Mouse (Mus musculus): ENCODE results near the gene Fam110a. TPM values are rescaled to one million over a fixed set of nuclear protein-coding genes. Genes with fewer than 3 reads are reported as not detected.

The Fam110a gene
- polyA plus RNA-seq, 1 experiment from 2014 or later = 10.3 TPM

DNA sequence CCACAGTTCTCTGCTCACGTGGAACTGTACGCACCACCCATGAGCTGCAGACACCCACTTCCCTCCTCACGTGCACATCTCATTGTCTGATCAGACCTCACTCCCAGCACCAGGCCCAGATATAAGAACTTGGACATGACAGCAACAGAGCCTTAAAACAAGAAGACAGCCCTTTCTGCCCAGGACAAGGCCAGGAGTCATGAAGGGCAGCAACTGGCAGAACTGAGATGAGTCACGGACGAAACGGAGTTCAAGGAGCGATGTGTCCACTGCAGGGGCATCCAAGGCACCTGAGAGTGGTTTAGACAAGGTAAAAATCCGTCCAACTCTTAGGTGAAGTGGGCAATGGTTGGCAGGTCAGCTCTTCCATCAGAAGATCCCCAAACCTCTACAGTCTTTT is 26.4 kb downstream of the Fam110a start:
- Histone ChIP-seq H3K4me2 (no peak overlapping the region), H3K9ac (no peak overlapping the region), H3K27me3 (replicated peaks) (peaks cover 6% of the 10 kb centered on the region), H3K4me3 (no peak overlapping the region), H3K4me1 (replicated peaks) (peaks cover 13% of the 10 kb centered on the region), H3K9me3 (replicated peaks) (no peaks in the 10 kb centered on the region), H3K27ac (ENCODE audit: poor library complexity, severe bottlenecking) (no peak overlapping the region), H3K36me3 (no peaks in the 10 kb centered on the region)
- no peak for ATAC-seq (ENCODE audit: insufficient number of reproducible peaks, low FRiP score)
- WGBS = 83% methylated on average over 8 of the region's 8 CpGs

DNA sequence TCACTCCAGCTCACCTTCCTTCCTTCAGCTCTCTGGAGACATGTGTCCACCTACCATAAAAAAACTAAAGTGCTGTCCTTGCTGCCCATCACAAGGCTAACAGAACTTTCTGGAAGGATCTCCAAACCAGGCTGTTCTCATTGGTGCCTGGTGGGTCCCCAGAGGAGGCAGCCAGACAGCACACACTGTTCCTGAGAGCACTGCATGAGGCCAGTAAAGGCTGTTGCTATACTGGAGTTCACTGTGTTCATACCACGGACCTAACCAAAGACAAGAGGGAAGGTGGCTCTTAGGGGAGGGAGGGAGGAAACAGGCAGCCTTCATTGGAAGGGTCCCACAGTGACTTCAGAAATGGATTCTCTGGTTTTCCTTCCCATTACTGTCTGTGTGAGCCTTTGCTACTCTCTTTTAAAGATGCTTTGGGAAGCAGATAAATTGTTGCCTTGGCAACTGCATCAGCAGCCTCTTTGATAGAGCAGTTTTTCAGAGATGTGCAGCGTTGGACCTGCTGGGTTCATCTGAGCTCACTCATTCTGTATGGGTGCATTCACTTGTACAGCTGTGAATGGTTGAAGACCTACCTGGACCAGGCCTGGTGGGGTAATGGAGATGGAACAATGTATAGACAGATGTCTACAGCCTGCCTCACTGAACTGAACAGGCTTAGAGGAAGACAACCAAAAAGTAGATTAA is 30.8 kb downstream of the Fam110a start:
- 67% methylated on average over 2 of the region's 2 CpGs for WGBS
- H3K4me1 ChIP-seq (replicated peaks) = no peaks in the 10 kb centered on the region

DNA sequence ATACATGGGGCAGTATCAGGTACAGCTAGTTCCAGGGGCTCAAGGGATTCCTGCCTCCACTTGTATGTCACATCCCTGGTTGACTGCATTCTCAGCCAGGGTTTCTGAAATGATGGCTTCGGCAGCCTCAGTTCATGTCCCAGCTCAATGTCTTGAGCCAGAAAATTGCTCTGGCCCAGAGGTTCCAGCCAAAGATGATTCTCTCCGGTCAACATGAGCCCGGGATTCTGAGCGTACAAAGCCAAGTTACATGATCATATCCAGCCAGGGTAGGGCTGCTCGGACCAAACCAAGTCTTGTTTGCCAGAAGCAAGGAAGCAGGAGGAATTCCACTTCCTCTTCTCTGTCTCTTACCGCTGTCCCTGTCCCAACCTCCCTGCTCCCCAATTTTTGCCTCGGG is 31.7 kb downstream of the Fam110a start:
- H3K4me2 ChIP-seq = no peak overlapping the region
- H3K4me3 ChIP-seq = no peak overlapping the region
- H3K27ac ChIP-seq (ENCODE audit: poor library complexity, severe bottlenecking) = no peak overlapping the region
- 76% methylated on average over 7 of the region's 7 CpGs for WGBS
- H3K4me1 ChIP-seq (replicated peaks) = no peaks in the 10 kb centered on the region
- H3K9ac ChIP-seq = no peak overlapping the region
- H3K9me3 ChIP-seq (replicated peaks) = no peaks in the 10 kb centered on the region
- H3K27me3 ChIP-seq (replicated peaks) = peaks cover 37% of the 10 kb centered on the region
- no peaks in the 10 kb centered on the region for H3K36me3 ChIP-seq
- no peak for ATAC-seq (ENCODE audit: insufficient number of reproducible peaks, low FRiP score)

More for the DNA sequence above, 30.8 kb downstream of the Fam110a start:
- Histone ChIP-seq H3K4me2 (no peak overlapping the region), H3K9ac (no peak overlapping the region), H3K27me3 (replicated peaks) (peaks cover 29% of the 10 kb centered on the region), H3K36me3 (no peaks in the 10 kb centered on the region), H3K27ac (ENCODE audit: poor library complexity, severe bottlenecking) (no peak overlapping the region), H3K4me3 (no peak overlapping the region), H3K9me3 (replicated peaks) (no peaks in the 10 kb centered on the region)
- no peak for ATAC-seq (ENCODE audit: insufficient number of reproducible peaks, low FRiP score)

DNA sequence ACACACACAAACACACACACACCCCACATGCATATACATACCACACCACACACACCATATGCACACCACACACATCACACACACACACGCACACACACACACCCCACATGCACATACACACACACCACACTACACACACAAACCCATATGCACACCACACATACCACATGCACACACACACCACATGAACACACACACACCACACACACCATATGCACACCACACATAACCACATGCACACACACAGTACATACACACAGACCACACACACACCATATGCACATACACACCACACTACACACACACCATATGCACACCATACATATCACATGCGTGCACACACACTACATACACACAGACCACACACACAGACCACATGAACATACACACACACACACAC is 32.4 kb downstream of the Fam110a start:
- no peak for ATAC-seq (ENCODE audit: insufficient number of reproducible peaks, low FRiP score)
- WGBS = 73% methylated on average over 2 of the region's 2 CpGs
- H3K27me3 ChIP-seq (replicated peaks) = peaks cover 40% of the 10 kb centered on the region

DNA sequence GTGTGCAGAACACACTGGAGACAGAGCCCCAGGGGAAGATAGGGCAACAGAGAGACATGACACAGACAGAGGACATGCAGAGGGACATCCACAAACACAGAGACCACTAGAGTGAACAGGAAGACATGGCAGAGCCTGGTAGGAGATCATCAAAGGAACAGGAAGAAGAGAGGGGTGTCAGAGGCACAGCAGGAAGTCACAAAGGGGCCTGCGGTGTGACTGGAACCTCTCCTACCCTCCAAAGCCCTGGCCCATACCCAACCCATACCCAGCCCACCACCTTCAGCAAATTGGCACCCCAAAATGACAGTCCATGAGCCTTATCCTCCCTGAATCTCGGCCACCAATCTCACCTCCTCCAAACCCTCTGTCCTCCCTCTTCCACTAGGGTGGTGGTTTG is 35.9 kb downstream of the Fam110a start:
- H3K4me2 ChIP-seq = no peak overlapping the region
- WGBS = 55% methylated on average over 2 of the region's 2 CpGs
- no peak overlapping the region for H3K9ac ChIP-seq
- H3K27ac ChIP-seq (ENCODE audit: poor library complexity, severe bottlenecking) = no peak overlapping the region
- no peaks in the 10 kb centered on the region for H3K36me3 ChIP-seq
- H3K4me1 ChIP-seq (replicated peaks) = no peaks in the 10 kb centered on the region
- ATAC-seq (ENCODE audit: insufficient number of reproducible peaks, low FRiP score) = no peak
- H3K9me3 ChIP-seq (replicated peaks) = no peaks in the 10 kb centered on the region
- no peak overlapping the region for H3K4me3 ChIP-seq
- peaks cover 49% of the 10 kb centered on the region for H3K27me3 ChIP-seq (replicated peaks)

More for the DNA sequence above, 32.4 kb downstream of the Fam110a start:
- Histone ChIP-seq H3K27ac (ENCODE audit: poor library complexity, severe bottlenecking) (no peak overlapping the region), H3K4me1 (replicated peaks) (no peaks in the 10 kb centered on the region), H3K36me3 (no peaks in the 10 kb centered on the region), H3K9me3 (replicated peaks) (no peaks in the 10 kb centered on the region), H3K4me2 (no peak overlapping the region), H3K4me3 (no peak overlapping the region), H3K9ac (no peak overlapping the region)

DNA sequence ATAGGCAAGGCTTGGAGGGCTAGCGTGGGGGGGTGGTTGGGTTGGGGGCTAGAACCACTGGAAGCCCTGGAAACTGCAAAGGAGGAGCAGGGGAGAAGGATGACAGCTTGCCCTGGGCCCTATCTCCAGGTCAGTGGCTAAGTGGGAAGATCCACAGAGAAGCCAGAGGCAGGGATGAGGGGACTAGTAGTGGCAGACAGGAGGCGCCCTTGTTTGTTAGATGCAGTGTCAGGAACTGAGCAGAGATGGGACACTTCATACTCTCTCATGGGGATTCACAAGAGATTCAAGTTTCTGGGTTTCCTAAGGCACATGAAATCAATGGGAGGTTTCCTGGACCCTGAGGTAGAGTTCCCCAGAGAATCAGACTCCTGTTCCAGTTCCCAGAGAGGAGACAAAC is 38.8 kb downstream of the Fam110a start:
- Histone ChIP-seq H3K4me1 (replicated peaks) (no peaks in the 10 kb centered on the region), H3K9me3 (replicated peaks) (no peaks in the 10 kb centered on the region), H3K4me3 (no peak overlapping the region), H3K9ac (no peak overlapping the region), H3K4me2 (no peak overlapping the region), H3K27ac (ENCODE audit: poor library complexity, severe bottlenecking) (no peak overlapping the region), H3K27me3 (replicated peaks) (peaks cover 38% of the 10 kb centered on the region), H3K36me3 (no peaks in the 10 kb centered on the region)
- WGBS = 19% methylated on average over 2 of the region's 2 CpGs
- ATAC-seq (ENCODE audit: insufficient number of reproducible peaks, low FRiP score) = no peak

DNA sequence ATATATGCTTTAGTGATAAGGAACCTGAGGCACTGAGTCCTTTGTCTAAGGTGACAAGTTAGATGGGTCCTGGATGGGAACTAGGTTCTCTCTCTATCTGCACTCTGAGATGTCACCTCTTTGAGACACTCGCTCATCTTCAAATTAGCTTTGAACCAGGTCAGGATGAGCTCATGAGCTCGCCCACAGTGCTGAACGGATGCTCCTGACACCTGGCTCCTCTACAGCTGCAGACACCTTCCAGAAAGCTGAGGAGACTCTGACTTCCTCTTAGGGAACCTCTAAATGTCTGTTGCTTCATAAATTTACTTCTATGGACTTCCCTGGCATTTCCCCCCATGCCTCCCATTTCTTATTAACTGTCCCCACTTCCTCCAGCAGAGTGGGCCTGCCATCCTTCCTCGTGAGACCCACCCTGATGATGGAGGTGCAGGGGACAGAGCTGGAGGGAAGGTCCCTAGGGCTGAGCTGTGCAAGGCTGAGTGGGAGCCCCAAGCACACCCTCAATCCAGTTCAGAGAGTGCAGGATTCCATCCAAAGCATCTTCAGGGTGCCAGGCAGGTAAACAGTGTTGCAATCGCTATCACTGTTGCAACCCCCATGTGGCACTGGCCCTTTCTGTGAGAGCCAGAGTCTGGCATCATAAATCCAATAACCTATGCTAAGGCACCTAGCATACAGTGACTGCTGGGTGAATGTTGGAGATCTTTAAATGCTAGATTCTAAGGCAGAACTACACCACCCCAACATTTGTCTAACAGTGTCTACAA is 40.2 kb downstream of the Fam110a start:
- Histone ChIP-seq H3K36me3 (no peaks in the 10 kb centered on the region), H3K4me2 (no peak overlapping the region), H3K27ac (ENCODE audit: poor library complexity, severe bottlenecking) (no peak overlapping the region), H3K27me3 (replicated peaks) (peaks cover 36% of the 10 kb centered on the region), H3K4me1 (replicated peaks) (no peaks in the 10 kb centered on the region), H3K4me3 (no peak overlapping the region), H3K9me3 (replicated peaks) (no peaks in the 10 kb centered on the region), H3K9ac (no peak overlapping the region)
- ATAC-seq (ENCODE audit: insufficient number of reproducible peaks, low FRiP score) = no peak
- WGBS = 68% methylated on average over 5 of the region's 5 CpGs

DNA sequence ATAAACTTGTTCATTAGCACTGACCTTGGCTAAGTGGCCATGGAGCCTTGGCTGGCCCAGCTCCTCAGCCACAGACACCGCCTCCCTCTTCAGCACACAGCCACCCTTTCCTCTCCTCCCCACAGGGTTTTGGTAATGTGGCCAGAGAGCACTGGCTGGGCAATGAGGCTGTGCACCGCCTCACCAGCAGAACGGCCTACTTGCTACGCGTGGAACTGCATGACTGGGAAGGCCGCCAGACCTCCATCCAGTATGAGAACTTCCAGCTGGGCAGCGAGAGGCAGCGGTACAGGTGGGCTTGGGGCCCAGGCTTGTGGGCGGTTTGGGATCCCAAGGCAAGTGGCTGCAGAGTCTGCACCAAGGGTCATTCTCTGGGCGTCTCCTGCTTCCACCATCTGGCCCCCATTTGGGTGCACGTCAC is 41.2 kb downstream of the Fam110a start:
- Histone ChIP-seq H3K27me3 (replicated peaks) (peaks cover 26% of the 10 kb centered on the region), H3K4me2 (no peak overlapping the region), H3K36me3 (no peaks in the 10 kb centered on the region), H3K27ac (ENCODE audit: poor library complexity, severe bottlenecking) (no peak overlapping the region), H3K9ac (no peak overlapping the region), H3K4me3 (no peak overlapping the region), H3K4me1 (replicated peaks) (no peaks in the 10 kb centered on the region), H3K9me3 (replicated peaks) (no peaks in the 10 kb centered on the region)
- no peak for ATAC-seq (ENCODE audit: insufficient number of reproducible peaks, low FRiP score)
- 58% methylated on average over 11 of the region's 11 CpGs for WGBS

DNA sequence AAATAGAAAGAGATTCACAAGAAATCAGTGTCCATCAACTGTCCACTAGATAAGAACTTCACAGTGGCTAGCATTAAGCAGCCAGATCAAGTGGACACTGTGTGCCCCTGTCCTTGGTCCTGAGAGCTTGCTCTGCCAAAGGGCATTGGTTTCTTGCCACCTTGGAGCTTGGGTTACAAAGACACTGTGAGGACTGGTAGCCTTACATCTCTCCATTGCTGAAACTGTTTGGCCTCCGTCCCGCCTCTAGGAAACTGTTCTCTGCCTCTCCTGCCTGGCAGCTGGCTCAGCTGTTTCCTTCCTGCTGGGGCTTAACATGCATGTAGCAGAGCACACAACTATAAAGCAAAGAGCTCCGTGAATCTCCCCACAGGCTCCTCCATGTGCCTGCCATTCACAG is 42.1 kb downstream of the Fam110a start:
- no peaks in the 10 kb centered on the region for H3K4me1 ChIP-seq (replicated peaks)
- no peaks in the 10 kb centered on the region for H3K36me3 ChIP-seq
- H3K4me3 ChIP-seq = no peak overlapping the region
- no peak overlapping the region for H3K9ac ChIP-seq
- no peak overlapping the region for H3K27ac ChIP-seq (ENCODE audit: poor library complexity, severe bottlenecking)
- H3K4me2 ChIP-seq = no peak overlapping the region
- ATAC-seq (ENCODE audit: insufficient number of reproducible peaks, low FRiP score) = no peak
- H3K27me3 ChIP-seq (replicated peaks) = peaks cover 19% of the 10 kb centered on the region
- H3K9me3 ChIP-seq (replicated peaks) = no peaks in the 10 kb centered on the region
- 61% methylated on average over 3 of the region's 3 CpGs for WGBS

DNA sequence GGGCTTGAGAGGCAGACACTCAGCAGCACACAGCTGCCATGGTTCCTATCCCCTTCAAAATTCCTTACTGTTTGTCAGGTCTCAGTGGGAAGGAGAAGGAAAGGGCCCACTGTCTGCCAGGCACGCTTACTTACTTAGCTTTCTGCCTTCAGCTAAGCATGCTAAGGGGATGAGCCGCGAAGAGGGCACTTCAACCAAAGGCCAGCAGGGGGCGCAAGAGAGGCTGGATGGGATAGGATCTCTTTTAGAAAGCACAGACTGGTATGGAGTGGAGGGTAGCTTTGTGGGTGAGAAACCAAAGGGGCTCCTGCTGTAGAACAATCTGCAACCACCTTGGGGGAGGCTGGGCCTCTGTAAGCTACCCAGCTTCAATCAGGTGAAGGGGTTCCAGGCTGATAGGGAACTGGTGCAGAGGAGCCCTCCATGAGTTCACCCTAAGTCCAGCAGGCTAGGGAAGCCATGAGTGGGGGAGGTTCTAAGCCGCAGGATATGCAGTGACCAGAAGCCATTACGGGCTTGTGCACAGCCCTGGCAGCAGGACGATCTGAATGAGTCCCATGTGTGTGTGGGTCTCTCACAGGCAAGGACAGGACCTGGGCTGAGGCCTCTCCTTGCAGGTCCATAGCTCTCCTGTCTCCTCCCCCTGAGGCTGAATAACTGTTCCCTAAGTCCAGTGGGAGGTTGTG is 49.5 kb downstream of the Fam110a start:
- no peaks in the 10 kb centered on the region for H3K36me3 ChIP-seq
- no peak overlapping the region for H3K4me3 ChIP-seq
- H3K4me1 ChIP-seq (replicated peaks) = no peaks in the 10 kb centered on the region
- no peaks in the 10 kb centered on the region for H3K27me3 ChIP-seq (replicated peaks)
- no peaks in the 10 kb centered on the region for H3K9me3 ChIP-seq (replicated peaks)
- no peak for ATAC-seq (ENCODE audit: insufficient number of reproducible peaks, low FRiP score)
- 32% methylated on average over 7 of the region's 7 CpGs for WGBS
- H3K4me2 ChIP-seq = no peak overlapping the region
- no peak overlapping the region for H3K9ac ChIP-seq
- H3K27ac ChIP-seq (ENCODE audit: poor library complexity, severe bottlenecking) = no peak overlapping the region

DNA sequence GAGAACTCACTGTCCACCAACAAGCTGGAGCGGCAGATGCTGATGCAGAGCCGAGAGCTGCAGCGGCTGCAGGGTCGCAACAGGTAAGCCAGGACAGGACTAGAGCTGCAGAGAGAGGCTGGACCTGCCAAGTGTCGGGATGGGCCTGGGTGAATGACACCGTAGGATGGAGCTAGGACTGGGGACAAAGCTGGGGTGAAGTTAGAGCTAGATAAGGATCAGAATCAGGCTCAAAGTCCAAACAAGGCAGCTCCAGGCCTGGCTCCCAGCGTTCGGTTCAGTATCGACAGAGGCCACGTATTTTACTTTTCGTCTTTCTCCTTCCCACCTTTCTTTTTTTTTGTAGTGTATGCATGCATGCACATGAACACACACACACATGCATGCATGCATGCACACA is 52.9 kb downstream of the Fam110a start:
- H3K9ac ChIP-seq = no peak overlapping the region
- no peaks in the 10 kb centered on the region for H3K4me1 ChIP-seq (replicated peaks)
- no peaks in the 10 kb centered on the region; the same call in 1 of the 2 replicates for H3K27me3 ChIP-seq (replicated peaks)
- no peaks in the 10 kb centered on the region for H3K36me3 ChIP-seq
- ATAC-seq (ENCODE audit: insufficient number of reproducible peaks, low FRiP score) = no peak
- H3K4me2 ChIP-seq = no peak overlapping the region
- H3K4me3 ChIP-seq = no peak overlapping the region
- H3K27ac ChIP-seq (ENCODE audit: poor library complexity, severe bottlenecking) = no peak overlapping the region
- 81% methylated on average over 11 of the region's 11 CpGs for WGBS
- H3K9me3 ChIP-seq (replicated peaks) = no peaks in the 10 kb centered on the region
